Mouse (Mus musculus): ENCODE measurements around the gene Hspbap1. TPM values are rescaled to one million over a fixed set of nuclear protein-coding genes. Genes with fewer than 3 reads are reported as not detected.

Gene Hspbap1
- polyA plus RNA-seq, 1 experiment: 5.1 TPM

DNA sequence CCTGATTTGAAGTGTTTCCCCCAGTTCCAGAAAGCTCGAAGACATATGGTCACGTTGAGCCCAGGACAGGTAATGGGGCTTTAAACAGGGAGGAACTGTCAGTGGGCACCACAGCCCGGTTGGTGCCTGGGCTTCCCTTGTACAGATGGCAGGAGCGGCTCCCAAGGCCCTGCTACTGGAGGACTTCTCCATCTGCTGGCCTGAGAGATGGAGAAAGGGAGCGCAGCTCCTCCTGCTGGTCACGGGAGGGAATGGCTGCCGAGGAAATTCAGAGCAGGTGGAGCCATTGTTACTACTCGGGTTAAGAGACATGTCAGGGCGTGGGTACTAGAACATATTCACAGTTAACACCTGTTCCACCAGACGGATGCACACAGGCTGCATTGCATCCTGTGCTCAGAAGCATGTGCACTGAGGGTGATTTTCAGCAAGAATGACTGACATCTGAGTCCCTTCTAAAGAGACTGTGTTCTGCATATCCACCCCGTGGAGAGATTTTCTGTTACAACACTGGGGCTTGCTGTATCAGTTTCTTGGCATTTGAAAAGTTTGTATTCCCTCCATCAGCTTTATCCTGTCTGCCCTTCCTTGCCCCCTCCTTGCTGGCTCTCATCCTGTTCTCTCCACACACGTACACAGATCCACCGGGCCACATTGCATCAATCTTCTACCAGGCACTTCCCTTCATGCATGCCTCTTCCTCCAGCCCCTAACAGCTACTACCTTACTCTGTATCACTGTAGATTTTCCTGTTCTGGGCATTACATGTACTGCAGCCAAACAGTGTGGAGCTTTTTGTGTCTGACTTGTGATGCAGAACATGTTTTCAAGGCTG lies 47.3 kb downstream of the Hspbap1 start:
- no peaks in the 10 kb centered on the region for H3K9me3 ChIP-seq
- peaks cover 8% of the 10 kb centered on the region; the same call in 1 of the 2 replicates for H3K4me1 ChIP-seq
- peaks cover 11% of the 10 kb centered on the region for H3K27me3 ChIP-seq (replicated peaks)
- H3K4me3 ChIP-seq (replicated peaks): no peak overlapping the region
- H3K36me3 ChIP-seq (replicated peaks; ENCODE audit: low read length): no peaks in the 10 kb centered on the region
- TF ChIP-seq FLI1 (IDR thresholded peaks at IDR 0.05; ENCODE audit: low read length) (no peak), GATA1 (IDR thresholded peaks at IDR 0.05; ENCODE audit: borderline replicate concordance, low read length) (no peak)

DNA sequence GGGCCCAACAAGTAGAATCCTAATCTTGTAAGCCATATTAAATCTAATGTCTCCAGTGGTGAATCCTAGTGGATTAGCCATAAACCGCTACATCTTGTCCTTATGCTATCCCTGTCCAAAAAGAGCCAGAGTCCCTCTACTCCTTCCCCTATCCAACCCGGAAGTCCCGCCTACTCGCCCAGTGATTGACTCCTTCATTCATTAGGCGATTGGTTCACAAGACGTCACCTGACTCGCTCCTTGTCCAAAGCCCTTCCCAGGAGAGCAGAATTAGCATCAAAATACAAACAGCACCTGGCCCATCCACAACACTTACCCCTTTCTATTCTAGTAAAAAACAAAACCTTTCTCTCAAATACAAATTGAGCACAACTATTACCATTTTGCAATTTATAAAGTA lies 59.8 kb downstream of the Hspbap1 start:
- Histone ChIP-seq H3K4me1 (no peaks in the 10 kb centered on the region), H3K36me3 (replicated peaks; ENCODE audit: low read length) (peaks cover 20% of the 10 kb centered on the region), H3K4me3 (replicated peaks) (no peak overlapping the region), H3K9me3 (no peaks in the 10 kb centered on the region; the same call in 1 of the 2 replicates), H3K27me3 (replicated peaks) (no peaks in the 10 kb centered on the region)
- TF ChIP-seq GATA1 (IDR thresholded peaks at IDR 0.05; ENCODE audit: borderline replicate concordance, low read length) (no peak), FLI1 (IDR thresholded peaks at IDR 0.05; ENCODE audit: low read length) (no peak)

DNA sequence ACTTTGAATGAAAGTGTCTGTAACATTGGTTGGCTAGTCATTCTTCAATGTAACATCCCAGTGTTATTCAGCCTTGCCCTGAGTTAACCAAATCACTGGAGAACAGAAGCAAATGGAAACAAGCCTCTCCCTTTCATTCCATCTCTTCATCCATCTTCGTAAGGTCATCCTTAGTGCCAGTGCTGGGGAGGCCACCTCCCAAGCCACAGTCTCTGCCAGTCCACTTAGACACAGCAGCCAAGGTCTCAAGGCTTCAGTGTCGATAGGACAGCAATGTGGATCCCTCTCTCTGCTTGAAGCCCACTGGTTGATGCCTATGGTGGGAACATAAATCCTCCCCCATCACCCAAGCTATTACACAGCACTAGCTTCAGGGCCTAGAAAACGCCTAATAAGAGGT lies 62.8 kb downstream of the Hspbap1 start:
- Histone ChIP-seq H3K4me3 (replicated peaks) (no peak overlapping the region), H3K27me3 (replicated peaks) (no peaks in the 10 kb centered on the region), H3K4me1 (no peaks in the 10 kb centered on the region), H3K36me3 (replicated peaks; ENCODE audit: low read length) (peaks cover 31% of the 10 kb centered on the region), H3K9me3 (no peaks in the 10 kb centered on the region; the same call in 1 of the 2 replicates)
- TF ChIP-seq GATA1 (IDR thresholded peaks at IDR 0.05; ENCODE audit: borderline replicate concordance, low read length) (no peak), FLI1 (IDR thresholded peaks at IDR 0.05; ENCODE audit: low read length) (no peak)

DNA sequence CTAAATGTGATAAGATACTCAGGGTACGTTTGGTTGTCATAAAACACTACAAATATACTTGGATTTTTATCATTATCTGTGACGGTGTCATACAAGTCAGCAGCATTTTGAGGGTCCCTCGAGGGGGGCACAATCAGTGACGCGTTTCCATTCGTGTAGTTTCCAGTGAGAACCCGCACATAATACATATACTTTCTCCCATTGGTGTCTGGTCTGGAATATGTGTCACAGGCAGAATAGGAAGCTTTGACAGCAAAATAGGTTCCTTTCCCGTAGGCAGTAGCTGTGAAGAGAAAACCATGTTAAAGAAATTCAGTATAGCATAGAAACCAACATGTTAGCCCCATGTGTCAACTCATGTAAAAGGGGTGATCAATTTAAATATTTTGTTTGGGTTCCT lies 64.5 kb downstream of the Hspbap1 start:
- no peak for TF ChIP-seq FLI1 (IDR thresholded peaks at IDR 0.05; ENCODE audit: low read length)
- no peak for TF ChIP-seq GATA1 (IDR thresholded peaks at IDR 0.05; ENCODE audit: borderline replicate concordance, low read length)
- Histone ChIP-seq H3K4me3 (replicated peaks) (no peak overlapping the region), H3K27me3 (replicated peaks) (no peaks in the 10 kb centered on the region), H3K36me3 (replicated peaks; ENCODE audit: low read length) (peaks cover 31% of the 10 kb centered on the region), H3K4me1 (no peaks in the 10 kb centered on the region), H3K9me3 (no peaks in the 10 kb centered on the region)

DNA sequence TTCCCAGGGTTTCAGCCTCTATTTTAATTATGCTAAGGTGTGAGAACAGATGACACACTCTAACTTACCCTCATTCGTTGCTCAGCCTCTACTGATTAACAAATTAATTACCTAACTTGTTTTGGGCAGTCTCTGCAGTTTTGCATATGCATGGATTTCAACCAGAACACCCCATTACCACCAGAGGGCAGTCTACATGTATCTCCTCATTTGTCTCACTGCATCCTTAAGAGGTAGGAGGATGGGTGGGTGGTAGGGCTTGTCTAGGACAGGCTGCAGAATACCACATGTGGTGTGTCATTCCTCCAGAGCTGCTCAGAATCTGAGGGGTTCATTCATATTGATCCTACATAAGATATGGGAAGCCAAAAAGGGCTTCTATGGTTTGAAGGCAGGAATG lies 69.5 kb downstream of the Hspbap1 start:
- TF ChIP-seq FLI1 (IDR thresholded peaks at IDR 0.05; ENCODE audit: low read length) (no peak), GATA1 (IDR thresholded peaks at IDR 0.05; ENCODE audit: borderline replicate concordance, low read length) (no peak)
- H3K36me3 ChIP-seq (replicated peaks; ENCODE audit: low read length): peaks cover 44% of the 10 kb centered on the region
- no peaks in the 10 kb centered on the region for H3K4me1 ChIP-seq

DNA sequence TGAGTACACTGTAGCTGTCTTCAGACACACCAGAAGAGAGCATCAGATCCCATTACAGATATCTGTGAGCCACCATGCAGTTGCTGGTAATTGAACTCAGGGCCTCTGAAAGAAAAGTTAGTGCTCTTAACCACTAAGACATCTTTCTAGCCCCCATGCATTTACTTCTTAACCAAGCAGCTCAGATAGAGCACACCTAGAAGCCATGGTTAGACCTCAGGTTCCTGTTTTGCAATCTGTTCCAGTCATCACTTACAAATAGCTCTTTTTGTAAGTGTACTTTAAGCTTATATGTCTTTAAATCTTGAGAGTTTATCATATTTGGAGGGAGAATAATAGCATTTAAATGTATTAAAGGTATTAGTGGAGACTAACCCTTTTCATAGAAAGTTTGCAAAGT lies 77.0 kb downstream of the Hspbap1 start:
- Histone ChIP-seq H3K4me1 (no peaks in the 10 kb centered on the region), H3K4me3 (replicated peaks) (no peak overlapping the region), H3K27me3 (replicated peaks) (no peaks in the 10 kb centered on the region), H3K36me3 (replicated peaks; ENCODE audit: low read length) (peaks cover 26% of the 10 kb centered on the region), H3K9me3 (no peaks in the 10 kb centered on the region)
- TF ChIP-seq FLI1 (IDR thresholded peaks at IDR 0.05; ENCODE audit: low read length) (no peak), GATA1 (IDR thresholded peaks at IDR 0.05; ENCODE audit: borderline replicate concordance, low read length) (no peak)

More for the DNA sequence above, 69.5 kb downstream of the Hspbap1 start:
- Histone ChIP-seq H3K4me3 (replicated peaks) (no peak overlapping the region), H3K27me3 (replicated peaks) (no peaks in the 10 kb centered on the region), H3K9me3 (no peaks in the 10 kb centered on the region)

DNA sequence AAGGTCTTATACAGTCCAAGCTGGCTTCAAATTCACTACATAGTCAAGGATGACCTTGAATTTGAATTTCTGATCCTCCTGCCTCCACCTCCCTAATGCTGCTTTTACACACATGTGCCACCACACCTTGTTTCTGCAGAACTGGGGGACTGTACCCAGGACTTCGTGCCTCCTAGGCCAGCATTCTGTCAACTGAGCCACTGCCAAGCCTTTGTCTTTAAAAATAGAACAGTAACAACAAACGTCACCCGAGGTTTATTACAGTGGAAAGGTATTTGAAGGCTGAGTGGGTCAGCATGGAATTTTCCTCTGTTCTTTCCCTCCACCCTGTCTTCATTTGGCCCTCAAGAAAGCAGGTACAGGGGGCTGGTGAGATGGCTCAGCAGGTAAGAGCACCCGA lies 85.7 kb downstream of the Hspbap1 start:
- H3K36me3 ChIP-seq (replicated peaks; ENCODE audit: low read length): peaks cover 47% of the 10 kb centered on the region

DNA sequence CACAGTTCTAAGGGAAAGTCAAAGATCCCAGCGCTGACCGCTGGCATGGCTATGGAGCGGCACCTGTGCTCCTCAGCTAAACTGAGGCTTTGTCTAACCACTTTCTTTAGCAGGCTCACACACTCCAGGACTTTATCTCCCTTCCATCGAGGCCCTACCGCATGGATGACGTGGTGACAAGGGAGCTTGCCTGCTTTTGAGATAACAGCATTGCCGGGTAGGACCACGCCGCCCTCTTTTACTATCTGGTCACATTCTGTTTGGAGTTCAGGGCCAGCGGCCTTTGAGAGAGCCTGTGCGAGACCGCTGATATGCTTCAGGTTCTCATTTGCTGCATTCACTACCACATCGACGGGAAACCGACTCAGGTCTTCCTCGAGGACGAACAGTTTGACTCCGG lies 86.6 kb downstream of the Hspbap1 start:
- Histone ChIP-seq H3K4me3 (replicated peaks) (no peak overlapping the region), H3K36me3 (replicated peaks; ENCODE audit: low read length) (peaks cover 57% of the 10 kb centered on the region), H3K9me3 (peaks cover 5% of the 10 kb centered on the region), H3K27me3 (replicated peaks) (no peaks in the 10 kb centered on the region), H3K4me1 (0 out of 2 replicates have a peak, but pooled peaks cover 6% of the 10 kb centered on the region)
- TF ChIP-seq FLI1 (IDR thresholded peaks at IDR 0.05; ENCODE audit: low read length) (no peak), GATA1 (IDR thresholded peaks at IDR 0.05; ENCODE audit: borderline replicate concordance, low read length) (no peak)

More for the DNA sequence above, 85.7 kb downstream of the Hspbap1 start:
- H3K4me3 ChIP-seq (replicated peaks): no peak overlapping the region
- no peaks in the 10 kb centered on the region for H3K9me3 ChIP-seq
- TF ChIP-seq FLI1 (IDR thresholded peaks at IDR 0.05; ENCODE audit: low read length): no peak
- no peak for TF ChIP-seq GATA1 (IDR thresholded peaks at IDR 0.05; ENCODE audit: borderline replicate concordance, low read length)
- no peaks in the 10 kb centered on the region for H3K27me3 ChIP-seq (replicated peaks)
- 0 out of 2 replicates have a peak, but pooled peaks cover 6% of the 10 kb centered on the region for H3K4me1 ChIP-seq

DNA sequence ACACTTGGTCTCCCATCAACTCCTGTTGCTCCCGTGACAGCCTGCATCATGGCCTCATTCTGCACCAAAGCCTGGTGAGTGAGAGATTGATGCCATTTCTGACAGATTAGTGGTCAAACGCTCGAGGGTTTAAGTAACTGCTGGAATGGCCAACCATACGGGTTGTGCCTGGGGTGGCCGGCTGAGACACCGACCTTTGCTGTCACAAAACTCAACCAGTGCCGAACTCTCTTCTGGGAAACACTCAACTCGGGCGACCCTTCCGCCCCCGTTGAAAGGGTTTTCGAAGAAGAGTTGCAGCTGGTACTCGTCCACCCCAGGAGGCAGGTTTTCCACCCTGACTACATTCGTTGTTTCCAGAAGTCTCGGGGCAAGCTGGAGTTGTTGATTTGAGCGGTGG lies 90.1 kb downstream of the Hspbap1 start:
- H3K36me3 ChIP-seq (replicated peaks; ENCODE audit: low read length): peaks cover 75% of the 10 kb centered on the region
- 0 out of 2 replicates have a peak, but pooled peaks cover 6% of the 10 kb centered on the region for H3K4me1 ChIP-seq
- H3K4me3 ChIP-seq (replicated peaks): no peak overlapping the region
- peaks cover 9% of the 10 kb centered on the region for H3K9me3 ChIP-seq
- no peak for TF ChIP-seq FLI1 (IDR thresholded peaks at IDR 0.05; ENCODE audit: low read length)
- no peak for TF ChIP-seq GATA1 (IDR thresholded peaks at IDR 0.05; ENCODE audit: borderline replicate concordance, low read length)
- no peaks in the 10 kb centered on the region for H3K27me3 ChIP-seq (replicated peaks)

DNA sequence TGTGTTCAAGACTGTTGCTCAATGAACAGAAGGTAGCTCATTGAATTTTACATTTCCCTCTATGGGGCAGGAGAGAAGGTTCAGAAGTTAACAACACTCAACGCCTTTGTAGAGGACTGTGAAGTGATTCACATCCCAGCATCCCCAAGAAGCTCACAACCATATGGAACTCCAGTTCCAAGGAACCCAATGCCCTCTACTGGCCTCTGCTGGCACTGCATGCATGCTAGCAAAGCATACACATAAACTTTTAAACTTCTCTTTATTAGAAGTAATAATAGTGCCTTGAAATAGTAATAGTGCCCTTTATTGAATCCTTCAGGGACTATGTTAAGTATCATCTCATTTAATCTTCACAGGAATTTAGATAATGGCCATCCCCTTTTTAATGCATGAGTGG lies 91.9 kb downstream of the Hspbap1 start:
- no peak overlapping the region for H3K4me3 ChIP-seq (replicated peaks)
- peaks cover 9% of the 10 kb centered on the region for H3K9me3 ChIP-seq
- TF ChIP-seq FLI1 (IDR thresholded peaks at IDR 0.05; ENCODE audit: low read length) (no peak), GATA1 (IDR thresholded peaks at IDR 0.05; ENCODE audit: borderline replicate concordance, low read length) (no peak)
- 0 out of 2 replicates have a peak, but pooled peaks cover 9% of the 10 kb centered on the region for H3K4me1 ChIP-seq
- peaks cover 80% of the 10 kb centered on the region for H3K36me3 ChIP-seq (replicated peaks; ENCODE audit: low read length)
- H3K27me3 ChIP-seq (replicated peaks): no peaks in the 10 kb centered on the region
